In genomic region chr7:100911246-100911770, GRCm38 (mm10) we compare ENCODE assay signal across 8 mouse cellular contexts. TPM values are rescaled to one million over a fixed set of nuclear protein-coding genes. Genes with fewer than 3 reads are reported as not detected.
DNase-seq lines count a peak whose midpoint lies in the region; ATAC-seq lines count a peak whose summit lies in the region.

No protein-coding gene starts in this region.

- no peaks in the 10 kb centered on the region for H3K27me3 ChIP-seq in midbrain, embryonic 12.5 days
- no peaks in the 10 kb centered on the region for H3K27me3 ChIP-seq in midbrain, embryonic 15.5 days (replicated peaks)
- H3K27me3 ChIP-seq in heart, embryonic 12.5 days (replicated peaks) = no peaks in the 10 kb centered on the region
- H3K27me3 ChIP-seq in neural tube, embryonic 11.5 days (ENCODE audit: control insufficient read depth, insufficient read depth, low read length) = no peaks in the 10 kb centered on the region

- H3K9ac ChIP-seq in midbrain, embryonic 12.5 days (replicated peaks) = no peak overlapping the region
- no peak overlapping the region for H3K9ac ChIP-seq in midbrain, embryonic 15.5 days
- H3K9ac ChIP-seq in heart, embryonic 12.5 days = peak overlapping the region; percentile 39; the same call in 1 of the 2 replicates
- 0 out of 2 replicates have a peak overlapping the region, but pooled peaks have one; percentile 23 for H3K9ac ChIP-seq in neural tube, embryonic 11.5 days (ENCODE audit: low read length)

- H3K36me3 ChIP-seq in midbrain, embryonic 12.5 days = peaks cover 5% of the 10 kb centered on the region; the same call in 1 of the 2 replicates
- H3K36me3 ChIP-seq in midbrain, embryonic 15.5 days (replicated peaks) = no peaks in the 10 kb centered on the region
- H3K36me3 ChIP-seq in heart, embryonic 12.5 days = peaks cover 11% of the 10 kb centered on the region
- H3K36me3 ChIP-seq in neural tube, embryonic 11.5 days (ENCODE audit: control insufficient read depth, insufficient read depth, low read length) = peaks cover 6% of the 10 kb centered on the region; the same call in 1 of the 2 replicates

- 2% methylated on average over 2 of the region's 2 CpGs for WGBS in midbrain, embryonic 12.5 days
- 8% methylated on average over 2 of the region's 2 CpGs for WGBS in midbrain, embryonic 15.5 days
- 12% methylated on average over 2 of the region's 2 CpGs for WGBS in heart, embryonic 12.5 days
- 2% methylated on average over 2 of the region's 2 CpGs for WGBS in neural tube, embryonic 11.5 days

- ATAC-seq in midbrain, embryonic 12.5 days (ENCODE audit: low FRiP score, low read depth) = peak; percentile 41; the same call in 1 of the 2 replicates
- ATAC-seq in midbrain, embryonic 15.5 days (replicated peaks) = no peak
- no peak for ATAC-seq in heart, embryonic 12.5 days (ENCODE audit: insufficient number of reproducible peaks, low FRiP score)
- no peak for ATAC-seq in neural tube, embryonic 11.5 days (ENCODE audit: insufficient read depth, low FRiP score, low TSS enrichment)
- no peak for ATAC-seq in inflammation-experienced regulatory T-cells, adult 6 months

- H3K4me1 ChIP-seq in midbrain, embryonic 12.5 days = peaks cover 27% of the 10 kb centered on the region
- H3K4me1 ChIP-seq in midbrain, embryonic 15.5 days = peaks cover 10% of the 10 kb centered on the region
- peaks cover 89% of the 10 kb centered on the region for H3K4me1 ChIP-seq in heart, embryonic 12.5 days (replicated peaks)
- H3K4me1 ChIP-seq in neural tube, embryonic 11.5 days (ENCODE audit: control insufficient read depth, insufficient read depth, low read length) = peaks cover 21% of the 10 kb centered on the region

- H3K4me3 ChIP-seq in midbrain, embryonic 12.5 days = no peak overlapping the region
- no peak overlapping the region for H3K4me3 ChIP-seq in midbrain, embryonic 15.5 days
- H3K4me3 ChIP-seq in heart, embryonic 12.5 days = no peak overlapping the region
- no peak overlapping the region for H3K4me3 ChIP-seq in neural tube, embryonic 11.5 days (ENCODE audit: low read depth, low read length)

- H3K9me3 ChIP-seq in midbrain, embryonic 12.5 days = no peaks in the 10 kb centered on the region
- H3K9me3 ChIP-seq in midbrain, embryonic 15.5 days = no peaks in the 10 kb centered on the region
- H3K9me3 ChIP-seq in heart, embryonic 12.5 days (replicated peaks) = no peaks in the 10 kb centered on the region
- H3K9me3 ChIP-seq in neural tube, embryonic 11.5 days (ENCODE audit: control insufficient read depth, low read length) = no peaks in the 10 kb centered on the region

- DNase-seq in kidney, postnatal 14 days = peak; percentile 87
- DNase-seq in neural tube, embryonic 11.5 days (ENCODE audit: low spot score) = peak; percentile 69
- DNase-seq in cerebellum, adult 18-20 months = no peak
- DNase-seq in cerebellum, postnatal 25 days = no peak

- peak overlapping the region; percentile 16 for H3K4me2 ChIP-seq in midbrain, embryonic 12.5 days (replicated peaks)
- H3K4me2 ChIP-seq in midbrain, embryonic 15.5 days = no peak overlapping the region
- peak overlapping the region; percentile 46 for H3K4me2 ChIP-seq in heart, embryonic 12.5 days
- no peak overlapping the region for H3K4me2 ChIP-seq in neural tube, embryonic 11.5 days (ENCODE audit: low read depth)

- H3K27ac ChIP-seq in midbrain, embryonic 12.5 days (replicated peaks) = peak overlapping the region; percentile 40
- H3K27ac ChIP-seq in midbrain, embryonic 15.5 days = no peak overlapping the region
- H3K27ac ChIP-seq in heart, embryonic 12.5 days (ENCODE audit: poor library complexity, severe bottlenecking) = peak overlapping the region; percentile 77; the same call in 1 of the 2 replicates
- H3K27ac ChIP-seq in neural tube, embryonic 11.5 days (ENCODE audit: low read depth, low read length) = peak overlapping the region; percentile 35; the same call in 1 of the 2 replicates

RNA-seq across cellular contexts. Expression of gene Arhgef17, which starts 20.6 kb away (rescaled TPM):
- polyA plus RNA-seq in midbrain, embryonic 12.5 days (2016; fragmentation: Nextera tagmentation; extraction: Ambion mirVana) = 7.1 and 7.9 TPM in 2 replicates
- 13.9 and 14.4 TPM in 2 replicates for polyA plus RNA-seq in midbrain, embryonic 15.5 days (2015; fragmentation: Nextera tagmentation; extraction: Ambion mirVana)
- 8.7 and 10.6 TPM in 2 replicates for polyA plus RNA-seq in heart, embryonic 12.5 days (2016; fragmentation: Nextera tagmentation; extraction: Ambion mirVana)
- polyA plus RNA-seq in neural tube, embryonic 11.5 days (2014; fragmentation: Nextera tagmentation; extraction: Ambion mirVana) = 9.7 and 10.7 TPM in 2 replicates
- polyA plus RNA-seq in inflammation-experienced regulatory T-cells, adult 6 months (2017; shearing (Covaris generic)) = not detected

RNA-seq across cellular contexts. Expression of gene Relt, which starts 48.1 kb away (rescaled TPM):
- 2.3 and 2.4 TPM in 2 replicates for polyA plus RNA-seq in midbrain, embryonic 12.5 days (2016; fragmentation: Nextera tagmentation; extraction: Ambion mirVana)
- polyA plus RNA-seq in midbrain, embryonic 15.5 days (2015; fragmentation: Nextera tagmentation; extraction: Ambion mirVana) = 4.7 and 5.9 TPM in 2 replicates
- 4.1 TPM in 2 replicates for polyA plus RNA-seq in heart, embryonic 12.5 days (2016; fragmentation: Nextera tagmentation; extraction: Ambion mirVana)
- 2.6 and 3.9 TPM in 2 replicates for polyA plus RNA-seq in neural tube, embryonic 11.5 days (2014; fragmentation: Nextera tagmentation; extraction: Ambion mirVana)
- polyA plus RNA-seq in inflammation-experienced regulatory T-cells, adult 6 months (2017; shearing (Covaris generic)) = 10 to 100 TPM; 11.1 to 13.9 (median 12.3) TPM

Comparison
In these comparisons a context has a peak if more than half of its experiments do, and no peak if none do; other contexts are left out.
1. H3K4me2 ChIP-seq: peak in midbrain, embryonic 12.5 days (single experiment) and heart, embryonic 12.5 days (single experiment); none in midbrain, embryonic 15.5 days (single experiment) and neural tube, embryonic 11.5 days (single experiment).
2. H3K9ac ChIP-seq: peak in heart, embryonic 12.5 days (single experiment) and neural tube, embryonic 11.5 days (single experiment); none in midbrain, embryonic 12.5 days (single experiment) and midbrain, embryonic 15.5 days (single experiment).
3. DNase-seq: peak in kidney, postnatal 14 days (single experiment) and neural tube, embryonic 11.5 days (single experiment); none in cerebellum, adult 18-20 months (0 of 2) and cerebellum, postnatal 25 days (0 of 2).